Mouse (Mus musculus): ENCODE measurements around the gene Tmem88. TPM values are rescaled to one million over a fixed set of nuclear protein-coding genes. Genes with fewer than 3 reads are reported as not detected.

Gene Tmem88
- polyA plus RNA-seq, 1 experiment from 2014 or later: 61.3 TPM

DNA sequence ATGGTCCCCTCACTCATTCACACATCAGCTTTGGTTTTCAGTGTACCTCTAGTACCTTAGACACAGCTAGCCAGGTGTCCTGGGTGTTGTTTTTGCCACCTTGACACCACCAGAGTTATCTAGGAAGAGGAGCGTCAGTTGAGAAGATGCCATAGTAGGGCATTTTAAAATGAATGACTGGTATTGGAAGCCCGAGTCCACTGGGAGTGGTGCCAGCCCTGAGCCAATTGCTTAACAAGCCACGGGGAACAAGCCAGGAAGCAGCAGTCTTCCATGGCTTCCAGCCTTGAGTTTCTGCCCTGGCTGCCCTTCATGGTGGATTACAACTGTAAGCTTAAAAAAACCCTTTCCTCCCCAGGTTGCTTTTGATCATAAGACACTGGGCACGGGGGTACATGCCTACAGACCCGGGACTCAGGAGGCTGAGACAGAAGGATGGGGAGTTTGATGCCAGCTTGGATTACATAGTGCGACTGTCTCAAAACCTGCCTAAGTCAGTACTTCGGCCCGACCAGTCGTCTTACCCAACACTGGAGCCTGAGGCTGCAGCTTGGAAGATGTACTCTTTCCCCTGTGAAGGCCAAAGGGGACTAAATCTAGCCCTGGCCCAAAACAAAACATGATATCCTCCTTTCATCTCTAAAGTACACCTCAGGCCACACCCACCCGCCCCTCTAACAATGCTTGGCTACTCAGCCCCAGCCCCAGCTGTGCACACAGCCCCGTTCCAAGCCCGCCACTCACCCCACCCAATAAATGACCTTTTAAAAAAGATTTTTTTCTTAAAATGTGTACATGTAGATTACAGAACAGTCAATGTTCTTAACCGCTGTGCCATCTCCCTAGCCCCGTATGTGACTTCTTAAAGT, 8.3 kb downstream of the Tmem88 start:
- Histone ChIP-seq H3K9me3 (replicated peaks; ENCODE audit: low read length) (no peaks in the 10 kb centered on the region), H3K9ac (ENCODE audit: low read depth, low read length) (no peak overlapping the region), H3K4me3 (replicated peaks; ENCODE audit: low read depth, low read length) (no peak overlapping the region), H3K4me1 (replicated peaks; ENCODE audit: insufficient read depth, low read length) (no peaks in the 10 kb centered on the region), H3K27me3 (ENCODE audit: insufficient read depth, low read length) (no peaks in the 10 kb centered on the region), H3K4me2 (ENCODE audit: low read length) (no peak overlapping the region), H3K36me3 (ENCODE audit: insufficient read depth, low read length) (no peaks in the 10 kb centered on the region), H3K27ac (no peak overlapping the region)
- DNase-seq (ENCODE audit: low spot score): no peak
- 52% methylated on average over 14 of the region's 14 CpGs for WGBS
- TF ChIP-seq CTCF (IDR thresholded peaks at IDR 0.05; ENCODE audit: low read depth): no peak
- no peak for ATAC-seq (replicated peaks; ENCODE audit: low FRiP score, low read depth)

DNA sequence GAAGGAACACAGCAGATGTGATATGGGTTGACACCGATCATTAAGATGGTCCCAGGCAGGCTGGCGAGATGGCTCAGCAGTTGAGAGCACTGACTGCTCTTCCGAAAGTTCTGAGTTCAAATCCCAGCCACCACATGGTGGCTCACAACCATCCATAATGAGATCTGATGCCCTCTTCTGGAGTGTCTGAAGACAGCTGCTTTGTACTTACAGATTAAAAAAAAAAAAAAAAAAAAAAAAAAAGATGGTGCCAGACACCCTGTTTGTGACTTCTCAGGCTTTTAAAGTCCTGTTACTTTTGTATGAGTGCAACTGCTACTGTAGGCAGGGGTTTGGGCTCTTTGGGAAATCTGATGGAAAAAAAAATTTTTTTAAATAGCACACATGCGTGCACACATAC, 9.4 kb downstream of the Tmem88 start:
- Histone ChIP-seq H3K36me3 (ENCODE audit: insufficient read depth, low read length) (no peaks in the 10 kb centered on the region), H3K4me2 (ENCODE audit: low read length) (no peak overlapping the region), H3K27ac (no peak overlapping the region), H3K4me1 (replicated peaks; ENCODE audit: insufficient read depth, low read length) (no peaks in the 10 kb centered on the region), H3K9ac (ENCODE audit: low read depth, low read length) (no peak overlapping the region), H3K4me3 (replicated peaks; ENCODE audit: low read depth, low read length) (no peak overlapping the region), H3K27me3 (ENCODE audit: insufficient read depth, low read length) (no peaks in the 10 kb centered on the region), H3K9me3 (replicated peaks; ENCODE audit: low read length) (no peaks in the 10 kb centered on the region)
- ATAC-seq (replicated peaks; ENCODE audit: low FRiP score, low read depth) (no peak), DNase-seq (ENCODE audit: low spot score) (no peak)
- TF ChIP-seq CTCF (IDR thresholded peaks at IDR 0.05; ENCODE audit: low read depth): peak; percentile 36; the same call in 1 of the 2 replicates
- WGBS: 96% methylated on average over 4 of the region's 4 CpGs

DNA sequence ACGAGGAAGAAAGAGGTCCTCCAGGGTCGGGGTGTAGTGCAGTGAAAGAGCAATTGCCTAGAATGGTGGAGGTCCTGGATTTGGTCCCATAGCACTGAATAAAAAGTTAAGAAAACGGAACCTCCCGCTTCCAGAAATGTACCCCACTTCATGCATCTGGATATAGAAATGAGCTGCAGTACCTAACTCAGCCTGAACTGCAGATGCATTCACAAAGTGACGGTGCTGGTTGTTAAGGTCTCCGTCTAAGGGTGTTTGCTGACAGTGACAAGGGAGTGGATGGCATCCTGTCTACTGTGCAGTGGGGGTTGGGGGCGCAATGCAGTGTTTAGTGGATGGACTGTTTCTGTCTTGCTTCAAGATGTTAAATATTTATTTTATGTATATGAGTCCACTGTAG, 11.3 kb downstream of the Tmem88 start:
- no peak overlapping the region for H3K9ac ChIP-seq (ENCODE audit: low read depth, low read length)
- no peak overlapping the region for H3K4me3 ChIP-seq (replicated peaks; ENCODE audit: low read depth, low read length)
- WGBS: 78% methylated on average over 7 of the region's 7 CpGs
- H3K27ac ChIP-seq: no peak overlapping the region
- no peak for DNase-seq (ENCODE audit: low spot score)
- no peaks in the 10 kb centered on the region for H3K9me3 ChIP-seq (replicated peaks; ENCODE audit: low read length)
- ATAC-seq (replicated peaks; ENCODE audit: low FRiP score, low read depth): no peak
- no peak overlapping the region for H3K4me2 ChIP-seq (ENCODE audit: low read length)
- H3K36me3 ChIP-seq (ENCODE audit: insufficient read depth, low read length): no peaks in the 10 kb centered on the region
- no peaks in the 10 kb centered on the region for H3K27me3 ChIP-seq (ENCODE audit: insufficient read depth, low read length)
- TF ChIP-seq CTCF (IDR thresholded peaks at IDR 0.05; ENCODE audit: low read depth): peak; percentile 48
- no peaks in the 10 kb centered on the region for H3K4me1 ChIP-seq (replicated peaks; ENCODE audit: insufficient read depth, low read length)

DNA sequence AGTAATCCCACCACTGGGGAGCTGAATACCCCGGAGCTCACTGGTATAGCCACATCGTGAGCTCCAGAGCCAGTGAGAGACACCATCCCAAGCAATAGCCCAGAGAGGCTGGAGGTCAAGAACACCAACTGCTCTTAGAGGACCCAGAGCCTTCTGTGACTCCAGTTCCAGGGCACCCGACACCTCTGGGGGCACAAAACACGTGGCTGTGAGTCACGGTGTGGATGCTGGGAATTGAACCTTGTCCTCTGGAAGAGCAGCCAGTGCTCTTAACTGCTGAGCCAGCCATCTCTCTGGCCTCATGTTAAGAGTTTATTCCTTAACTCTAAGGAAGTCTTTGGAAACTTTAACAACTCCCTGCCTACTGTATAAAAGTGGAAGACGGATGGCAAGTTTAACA, 13.1 kb downstream of the Tmem88 start:
- H3K4me2 ChIP-seq (ENCODE audit: low read length): no peak overlapping the region
- H3K36me3 ChIP-seq (ENCODE audit: insufficient read depth, low read length): no peaks in the 10 kb centered on the region
- 58% methylated on average over 6 of the region's 6 CpGs for WGBS
- TF ChIP-seq CTCF (IDR thresholded peaks at IDR 0.05; ENCODE audit: low read depth): no peak
- H3K27me3 ChIP-seq (ENCODE audit: insufficient read depth, low read length): no peaks in the 10 kb centered on the region
- DNase-seq (ENCODE audit: low spot score): no peak
- no peak overlapping the region for H3K4me3 ChIP-seq (replicated peaks; ENCODE audit: low read depth, low read length)
- H3K27ac ChIP-seq: peak overlapping the region; percentile 47; the same call in 1 of the 2 replicates
- peak; percentile 50; the same call in 1 of the 2 replicates for ATAC-seq (replicated peaks; ENCODE audit: low FRiP score, low read depth)
- H3K9me3 ChIP-seq (replicated peaks; ENCODE audit: low read length): no peaks in the 10 kb centered on the region
- H3K4me1 ChIP-seq (replicated peaks; ENCODE audit: insufficient read depth, low read length): no peaks in the 10 kb centered on the region
- H3K9ac ChIP-seq (ENCODE audit: low read depth, low read length): no peak overlapping the region

DNA sequence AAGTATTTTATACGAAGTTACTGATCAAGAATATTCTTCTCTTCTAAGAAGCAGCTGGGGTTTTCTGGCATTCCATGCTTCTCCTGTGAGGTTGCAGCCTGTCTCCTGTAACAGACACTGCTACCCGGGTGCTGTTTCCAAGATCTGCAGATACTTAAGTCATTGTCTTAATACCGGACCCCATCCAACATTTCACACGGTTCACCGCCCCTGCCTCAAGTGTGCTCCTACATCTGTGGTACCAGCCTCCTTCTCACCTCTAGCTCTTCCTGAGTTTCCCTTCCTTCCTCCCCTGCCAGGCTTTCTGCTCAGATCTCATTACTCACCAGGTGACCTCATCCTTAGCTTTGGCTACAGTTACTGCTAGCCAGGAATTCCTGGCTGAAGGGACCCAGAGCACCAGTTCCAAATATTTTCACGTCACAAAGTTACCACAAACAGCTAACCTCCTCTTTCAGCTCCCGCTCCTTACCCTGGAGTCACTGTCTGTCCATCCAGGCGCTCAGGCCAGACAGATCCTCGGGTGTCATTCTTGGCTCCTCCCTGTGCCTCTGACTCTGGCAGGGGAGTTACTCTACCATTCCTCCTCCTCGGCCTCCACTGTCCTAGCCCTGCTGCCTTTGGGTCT, 15.4 kb downstream of the Tmem88 start:
- DNase-seq (ENCODE audit: low spot score): peak; percentile 30

DNA sequence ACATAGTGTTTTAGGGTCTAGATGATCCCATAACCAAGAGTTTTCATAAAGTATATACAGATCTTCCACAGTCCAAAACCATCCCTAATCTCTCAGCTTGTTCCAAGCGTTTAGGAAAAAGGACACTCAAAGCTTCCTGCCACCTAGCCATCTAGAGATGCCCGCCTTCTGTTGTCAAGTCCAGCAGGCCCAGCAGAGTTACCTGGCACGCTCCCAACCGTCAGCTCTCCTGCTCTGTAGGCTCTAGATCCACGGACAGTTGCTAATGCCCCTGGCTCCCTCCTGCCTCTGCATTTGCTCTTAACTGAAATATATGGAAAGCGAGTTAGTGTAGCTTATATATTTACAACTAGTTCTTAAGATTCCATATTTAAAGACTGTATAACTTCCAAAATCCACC, 16.7 kb downstream of the Tmem88 start:
- H3K36me3 ChIP-seq (ENCODE audit: insufficient read depth, low read length): 0 out of 2 replicates have a peak, but pooled peaks cover 3% of the 10 kb centered on the region
- no peak overlapping the region for H3K9ac ChIP-seq (ENCODE audit: low read depth, low read length)
- DNase-seq (ENCODE audit: low spot score): no peak
- H3K4me2 ChIP-seq (ENCODE audit: low read length): no peak overlapping the region
- H3K9me3 ChIP-seq (replicated peaks; ENCODE audit: low read length): no peaks in the 10 kb centered on the region
- no peaks in the 10 kb centered on the region for H3K4me1 ChIP-seq (replicated peaks; ENCODE audit: insufficient read depth, low read length)
- TF ChIP-seq CTCF (IDR thresholded peaks at IDR 0.05; ENCODE audit: low read depth): no peak
- no peak overlapping the region for H3K4me3 ChIP-seq (replicated peaks; ENCODE audit: low read depth, low read length)
- no peak for ATAC-seq (replicated peaks; ENCODE audit: low FRiP score, low read depth)
- 77% methylated on average over 6 of the region's 6 CpGs for WGBS
- H3K27me3 ChIP-seq (ENCODE audit: insufficient read depth, low read length): no peaks in the 10 kb centered on the region
- H3K27ac ChIP-seq: no peak overlapping the region

More for the DNA sequence above, 15.4 kb downstream of the Tmem88 start:
- Histone ChIP-seq H3K36me3 (ENCODE audit: insufficient read depth, low read length) (no peaks in the 10 kb centered on the region), H3K4me3 (replicated peaks; ENCODE audit: low read depth, low read length) (no peak overlapping the region), H3K27me3 (ENCODE audit: insufficient read depth, low read length) (no peaks in the 10 kb centered on the region), H3K4me1 (replicated peaks; ENCODE audit: insufficient read depth, low read length) (no peaks in the 10 kb centered on the region), H3K9me3 (replicated peaks; ENCODE audit: low read length) (no peaks in the 10 kb centered on the region), H3K27ac (no peak overlapping the region), H3K9ac (ENCODE audit: low read depth, low read length) (0 out of 2 replicates have a peak overlapping the region, but pooled peaks have one; percentile 13), H3K4me2 (ENCODE audit: low read length) (no peak overlapping the region)
- WGBS: 51% methylated on average over 10 of the region's 10 CpGs
- 0 out of 2 replicates have a peak, but pooled peaks have one; percentile 22 for ATAC-seq (replicated peaks; ENCODE audit: low FRiP score, low read depth)
- no peak for TF ChIP-seq CTCF (IDR thresholded peaks at IDR 0.05; ENCODE audit: low read depth)

Data from kidney, postnatal 0 days (tissue).